Mouse (Mus musculus): ENCODE results near the gene Rragd.

Rragd gene

GRCm38 (mm10) chr4:33049601-33050000 is 66.8 kb downstream of the Rragd start:
- DNase-seq (ENCODE audit: low spot score) = no peak

GRCm38 (mm10) chr4:33052055-33052454 is 69.2 kb downstream of the Rragd start:
- no peak for DNase-seq (ENCODE audit: low spot score)

- peak; percentile 51 for DNase-seq (ENCODE audit: low spot score)
Observed at GRCm38 (mm10) chr4:33052650-33053049, 69.8 kb downstream of the Rragd start.

- DNase-seq (ENCODE audit: low spot score) = no peak
Observed at GRCm38 (mm10) chr4:33054426-33054825, 71.6 kb downstream of the Rragd start.

GRCm38 (mm10) chr4:33056317-33056716 is 73.5 kb downstream of the Rragd start:
- no peak for DNase-seq (ENCODE audit: low spot score)

- peak; percentile 78 for DNase-seq (ENCODE audit: low spot score)
Observed at GRCm38 (mm10) chr4:33057890-33058687, 75.3 kb downstream of the Rragd start.

- no peak for DNase-seq (ENCODE audit: low spot score)
Observed at GRCm38 (mm10) chr4:33061158-33061557, 78.3 kb downstream of the Rragd start.

GRCm38 (mm10) chr4:33062981-33063380 is 80.1 kb downstream of the Rragd start, which contains the start of gene Gabrr2:
Gene Gabrr2, plus strand, starts transcription at chr4:33062999.
- no peak for DNase-seq (ENCODE audit: low spot score)

GRCm38 (mm10) chr4:33064986-33065385 is 82.1 kb downstream of the Rragd start:
- DNase-seq (ENCODE audit: low spot score) = no peak

GRCm38 (mm10) chr4:33066223-33066960 is 83.6 kb downstream of the Rragd start:
- no peak for DNase-seq (ENCODE audit: low spot score)

- DNase-seq (ENCODE audit: low spot score) = no peak
Observed at GRCm38 (mm10) chr4:33067331-33067730, 84.5 kb downstream of the Rragd start.

GRCm38 (mm10) chr4:33067826-33068225 is 85.0 kb downstream of the Rragd start:
- DNase-seq (ENCODE audit: low spot score) = no peak

GRCm38 (mm10) chr4:33068894-33069293 is 86.1 kb downstream of the Rragd start:
- no peak for DNase-seq (ENCODE audit: low spot score)

- DNase-seq (ENCODE audit: low spot score) = no peak
Observed at GRCm38 (mm10) chr4:33070326-33070725, 87.5 kb downstream of the Rragd start.

GRCm38 (mm10) chr4:33071337-33071736 is 88.5 kb downstream of the Rragd start:
- DNase-seq (ENCODE audit: low spot score) = no peak

Measured in testis, postnatal 14 days (tissue).